Mouse (Mus musculus): ENCODE results near the gene Tapbp.

GRCm38 (mm10) chr17:33940981-33941380 is 25.3 kb downstream of the Tapbp start:
- TF ChIP-seq CTCF (conservative IDR thresholded peaks at IDR 0.05; ENCODE audit: low read length) (no peak), POU5F1 (IDR thresholded peaks at IDR 0.05; ENCODE audit: borderline replicate concordance, low read length) (no peak)

Data from E14TG2a.4 (cell line).